Mouse (Mus musculus) left cerebral cortex, postnatal 36 days (tissue): ENCODE measurements around the gene Hist2h2ac. TPM values are rescaled to one million over a fixed set of nuclear protein-coding genes. Genes with fewer than 3 reads are reported as not detected.
"Not testable (repeated sequence)": the region's sequence is repeated elsewhere in the genome, so short reads cannot be mapped to it uniquely, and the experiment has no call there.

Experiments
- DNase-seq, 2 experiments: peaks; one replicate each; pipeline ENCODE4 v3.0.0; 2021 to 2022; ENCODE audit warnings: low spot score in 2 of 2, mixed read lengths in 1 of 2
- intact Hi-C: fragments of 180-260 bp; cut with DNase I; formaldehyde crosslinking; loops from one replicate; pipeline ENCODE4 v1.15.1; 2025
- total RNA-seq, 2 experiments: library from RNA; stranded (reverse); gene quantifications; 2 replicates each; pipeline ENCODE4 v1.2.3; 2021

The Hist2h2ac gene
- total RNA-seq, 2 experiments from 2014 or later: 24.2 to 27.9 TPM

DNA sequence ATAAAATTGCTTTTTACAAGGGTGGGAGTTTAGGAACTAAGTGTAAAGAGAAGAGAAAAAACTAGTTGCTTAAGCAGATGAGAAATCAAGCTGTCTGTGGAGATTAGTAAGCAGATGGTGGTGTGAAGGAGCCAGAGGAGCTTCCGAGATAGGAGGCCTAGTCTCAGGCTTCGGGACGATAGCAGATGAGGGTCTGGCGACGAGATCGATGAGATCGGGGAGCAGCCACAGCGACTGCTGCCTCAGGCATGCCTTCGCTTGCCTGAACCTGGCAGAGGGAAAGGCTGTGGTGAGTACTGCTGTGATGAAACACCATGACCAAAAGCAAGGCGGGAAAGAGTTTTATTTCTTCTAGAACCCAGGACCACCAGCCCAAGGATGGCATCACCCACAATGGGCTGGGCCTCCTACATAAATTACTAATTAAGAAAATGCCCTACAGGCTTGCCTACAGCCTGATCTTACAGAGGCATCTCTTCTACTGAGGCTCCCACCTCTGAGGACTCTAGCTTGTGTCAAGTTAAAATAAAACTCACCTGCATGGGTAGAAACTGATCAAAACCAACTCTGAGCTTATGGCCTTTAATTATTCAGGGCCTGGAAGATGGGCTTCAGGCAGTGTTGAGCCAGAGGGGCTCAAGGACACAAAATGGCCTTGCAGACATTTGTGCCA, 34.1 kb upstream of the Hist2h2ac start:
- no peak for DNase-seq
- intact Hi-C loops: no loop called here

DNA sequence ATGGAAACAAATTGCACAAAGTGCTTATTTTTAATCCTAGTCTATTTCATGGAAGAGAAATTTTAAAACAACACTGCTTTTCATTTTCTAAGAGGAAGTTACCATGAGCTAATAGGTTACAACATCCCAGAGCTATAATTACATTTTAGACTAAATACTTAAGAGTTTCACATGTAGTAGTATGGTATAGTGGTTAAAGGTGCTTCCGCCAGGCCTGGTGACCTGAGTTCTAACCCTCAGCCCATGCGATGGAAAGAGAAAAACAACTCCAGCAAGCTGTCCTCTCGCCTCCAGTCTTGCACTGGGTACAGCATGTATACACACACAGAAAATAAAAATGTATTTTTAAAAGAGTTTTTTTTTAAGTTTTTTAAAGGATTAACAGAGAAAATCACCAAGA, 31.1 kb upstream of the Hist2h2ac start:
- intact Hi-C loops: no loop called here
- no peak for DNase-seq

DNA sequence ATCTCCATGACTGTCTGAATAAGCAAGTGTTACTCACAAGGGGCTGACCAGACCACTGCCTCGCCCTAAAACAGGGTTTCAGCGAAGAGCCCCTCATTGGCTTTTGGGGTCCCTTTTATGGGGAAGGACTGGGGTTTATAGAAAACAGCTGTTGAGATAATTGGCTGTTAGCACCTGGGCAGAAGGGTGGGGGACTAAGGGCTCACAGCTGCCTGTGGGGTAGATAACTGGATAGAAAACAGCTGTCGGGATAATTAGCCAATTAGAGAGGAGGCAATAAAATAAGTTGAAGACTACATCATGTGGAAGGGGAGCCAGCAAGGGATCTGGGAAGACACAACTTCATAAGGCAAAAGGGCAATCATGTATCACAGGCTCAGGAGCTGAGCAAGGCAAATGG, 30.2 kb upstream of the Hist2h2ac start:
- no peak for DNase-seq
- intact Hi-C loops: no loop called here

DNA sequence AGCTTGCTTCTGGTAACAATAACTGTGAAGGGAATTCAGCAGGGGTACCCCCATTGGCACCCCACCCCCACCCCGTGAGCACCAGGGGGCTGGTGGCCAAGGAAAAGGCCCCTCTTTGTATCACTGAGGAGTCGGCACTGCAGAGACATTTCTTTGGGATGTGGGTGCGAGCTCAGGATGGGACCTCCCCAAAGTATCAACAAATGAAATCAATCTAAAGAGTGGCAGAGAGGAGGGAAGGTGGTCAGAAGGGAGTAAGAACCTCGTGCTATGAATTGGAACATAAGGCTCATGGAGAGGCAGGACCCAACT, 28.3 kb upstream of the Hist2h2ac start:
- DNase-seq: no peak
- intact Hi-C loops: no loop called here

DNA sequence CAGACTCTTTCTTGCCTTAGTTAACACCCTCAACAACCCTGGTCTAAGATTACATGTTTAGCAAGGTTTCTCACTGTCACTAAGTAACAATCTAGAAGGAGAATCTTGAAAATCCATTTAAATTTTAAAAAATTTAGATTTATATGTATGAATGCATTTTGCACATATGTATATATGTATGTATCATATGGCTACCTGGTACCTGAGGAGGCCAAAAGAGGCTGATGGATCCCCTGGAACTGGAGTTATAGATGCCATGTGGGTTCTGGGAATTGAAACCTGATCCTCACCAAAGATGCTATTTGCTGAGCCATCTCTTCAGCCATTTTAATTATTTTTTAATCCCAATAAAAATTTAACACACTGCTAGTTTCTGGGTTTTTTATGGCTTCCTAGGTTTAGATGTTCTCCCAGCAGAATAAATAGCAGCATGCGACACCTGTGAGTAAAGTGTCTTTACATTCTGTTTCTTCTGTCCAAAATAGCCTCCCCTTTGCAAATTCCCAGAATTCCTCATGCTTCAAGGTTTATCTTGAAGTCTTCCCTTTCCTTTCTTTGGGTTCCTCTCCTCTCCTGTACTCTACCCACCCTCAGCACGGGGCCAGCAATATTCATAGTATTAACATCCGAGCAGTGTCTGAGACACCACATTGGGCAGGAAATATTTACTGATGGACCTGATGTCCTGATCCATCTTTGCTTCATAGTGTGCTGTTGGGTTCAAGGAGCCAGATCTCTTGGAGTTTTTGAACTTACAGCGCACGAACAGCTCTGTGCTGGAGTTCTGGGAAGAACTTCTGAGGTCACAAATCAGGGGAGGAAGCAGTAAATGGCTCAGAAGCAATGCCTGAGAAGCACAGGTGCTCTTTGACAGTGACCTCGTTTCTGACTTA, 27.7 kb upstream of the Hist2h2ac start:
- no peak for DNase-seq
- intact Hi-C loops: no loop called here

DNA sequence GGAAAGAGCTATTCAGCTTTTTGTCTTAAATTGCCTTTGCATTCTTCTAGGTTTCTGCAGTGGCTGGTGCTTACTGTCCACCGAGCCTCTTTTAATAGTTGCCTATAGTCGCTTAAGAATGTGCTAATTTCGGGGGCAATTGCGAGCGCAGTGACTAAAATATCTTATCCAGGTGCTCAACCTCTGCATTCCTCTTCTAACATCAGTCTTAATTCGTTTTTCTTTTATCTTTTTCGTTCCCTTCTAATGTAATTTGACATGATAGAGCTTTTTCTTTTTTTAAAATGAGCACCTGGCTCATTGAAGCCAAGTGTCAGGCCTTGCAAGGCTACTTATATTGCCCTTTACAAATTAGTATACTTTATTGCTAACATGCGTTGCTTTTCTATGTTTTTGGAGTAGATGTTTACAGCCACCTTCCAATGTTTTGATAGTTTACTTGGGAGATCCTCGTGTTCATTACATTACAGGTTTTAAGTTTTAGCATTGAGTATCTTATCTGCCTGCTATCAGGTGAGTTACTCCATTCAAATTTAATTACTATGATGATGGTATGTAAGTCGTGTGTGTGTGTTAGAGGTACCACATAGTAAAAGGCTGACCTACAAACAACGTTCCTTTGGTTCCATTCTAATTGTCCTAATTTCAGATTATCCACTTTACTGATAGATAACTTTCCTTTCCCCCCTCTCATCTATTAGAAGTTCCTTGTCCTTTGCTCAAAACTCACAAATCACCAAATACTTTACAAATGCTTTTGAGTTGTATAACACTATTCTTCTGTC, 26.9 kb upstream of the Hist2h2ac start:
- DNase-seq: no peak
- intact Hi-C loops: no loop called here

DNA sequence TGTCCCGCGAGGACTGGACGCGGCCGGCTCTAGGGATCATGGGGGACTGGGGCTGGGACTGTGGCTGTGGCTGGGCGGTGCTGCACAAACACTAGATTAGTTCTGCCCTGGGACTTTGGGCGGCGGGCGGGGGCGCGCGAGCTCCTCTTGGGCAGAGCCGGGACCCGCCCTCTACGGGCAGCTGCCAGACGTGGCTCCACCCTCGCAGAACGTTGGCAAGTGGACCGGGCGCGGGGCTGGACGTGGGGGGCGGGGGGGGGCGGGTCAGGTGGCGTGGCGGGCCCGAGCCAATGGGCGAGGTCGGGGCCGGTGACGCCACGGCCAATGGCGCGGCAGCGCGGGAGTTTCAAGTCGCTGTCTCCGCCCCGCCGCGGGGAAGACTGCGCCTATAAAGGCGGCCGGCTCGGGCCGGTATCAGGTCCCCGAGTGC, 25.8 kb upstream of the Hist2h2ac start, which contains the start of gene Hist2h3c1:
Gene Hist2h3c1 (plus strand): TSS at position 259 of the 430 bp plus-strand sequence.
- DNase-seq, intact Hi-C loops: not testable (repeated sequence)

DNA sequence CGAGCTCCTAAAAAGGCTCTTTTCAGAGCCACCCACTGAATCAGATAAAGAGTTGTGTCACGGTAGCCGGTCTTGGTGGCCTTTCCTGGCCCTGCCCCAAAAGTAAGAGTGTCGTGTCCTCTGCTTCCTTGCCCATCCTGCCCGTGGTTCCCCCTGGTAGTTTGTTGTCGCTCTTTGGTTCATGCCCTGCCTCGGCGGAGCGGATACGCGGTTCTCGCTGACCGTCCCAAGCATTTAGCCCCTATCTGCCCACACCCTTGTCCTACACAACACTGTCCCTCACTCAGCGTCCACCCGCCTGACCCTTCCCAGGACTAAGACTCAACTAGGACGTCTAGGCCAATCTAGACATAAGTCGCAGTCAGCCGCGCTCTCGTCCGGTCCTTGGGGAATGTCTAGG, 25.3 kb upstream of the Hist2h2ac start:
- intact Hi-C loops, DNase-seq: not testable (repeated sequence)

DNA sequence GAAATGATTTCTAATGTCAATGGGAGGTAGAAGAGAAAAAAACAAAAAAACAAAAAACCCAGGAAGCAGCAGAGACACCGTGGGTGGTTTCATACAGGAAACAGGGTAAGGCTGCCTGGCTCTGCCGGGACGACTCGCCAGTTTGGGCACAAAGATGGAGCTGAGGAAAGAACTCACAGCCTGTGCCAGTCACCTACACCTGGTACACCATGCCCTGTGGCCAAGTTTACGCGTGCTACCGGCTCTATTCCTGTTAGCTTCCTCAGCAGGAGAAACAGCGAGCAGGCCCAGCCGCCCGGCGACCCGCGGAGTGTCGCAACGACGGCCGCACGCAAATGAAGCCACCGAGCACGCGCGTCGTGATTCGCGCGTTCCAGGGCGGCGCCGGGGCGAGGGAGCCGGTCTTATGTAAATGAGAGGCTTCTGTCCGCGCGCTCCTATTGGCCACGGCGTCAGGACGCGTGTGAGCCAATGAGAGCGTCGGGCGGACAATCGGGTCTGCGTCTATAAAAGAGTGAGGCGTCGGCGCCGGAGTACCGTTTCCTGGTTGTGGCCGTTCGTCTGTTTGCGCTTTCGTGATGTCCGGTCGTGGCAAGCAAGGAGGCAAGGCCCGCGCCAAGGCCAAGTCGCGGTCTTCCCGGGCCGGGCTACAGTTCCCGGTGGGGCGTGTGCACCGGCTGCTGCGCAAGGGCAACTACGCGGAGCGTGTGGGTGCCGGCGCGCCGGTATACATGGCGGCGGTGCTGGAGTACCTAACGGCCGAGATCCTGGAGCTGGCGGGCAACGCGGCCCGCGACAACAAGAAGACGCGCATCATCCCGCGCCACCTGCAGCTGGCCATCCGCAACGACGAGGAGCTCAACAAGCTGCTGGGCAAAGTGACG, 24.6 kb upstream of the Hist2h2ac start, which contains the start of gene Hist2h2aa1:
Gene Hist2h2aa1 (plus strand): TSS at position 495 of the 884 bp plus-strand sequence.
- intact Hi-C loops: loop anchor here (2.0 kb wide), 1 partner anchor 24 kb away; the partner anchor contains the start of genes Hist2h2ac and Hist2h2be
- DNase-seq: peak; percentile 89

DNA sequence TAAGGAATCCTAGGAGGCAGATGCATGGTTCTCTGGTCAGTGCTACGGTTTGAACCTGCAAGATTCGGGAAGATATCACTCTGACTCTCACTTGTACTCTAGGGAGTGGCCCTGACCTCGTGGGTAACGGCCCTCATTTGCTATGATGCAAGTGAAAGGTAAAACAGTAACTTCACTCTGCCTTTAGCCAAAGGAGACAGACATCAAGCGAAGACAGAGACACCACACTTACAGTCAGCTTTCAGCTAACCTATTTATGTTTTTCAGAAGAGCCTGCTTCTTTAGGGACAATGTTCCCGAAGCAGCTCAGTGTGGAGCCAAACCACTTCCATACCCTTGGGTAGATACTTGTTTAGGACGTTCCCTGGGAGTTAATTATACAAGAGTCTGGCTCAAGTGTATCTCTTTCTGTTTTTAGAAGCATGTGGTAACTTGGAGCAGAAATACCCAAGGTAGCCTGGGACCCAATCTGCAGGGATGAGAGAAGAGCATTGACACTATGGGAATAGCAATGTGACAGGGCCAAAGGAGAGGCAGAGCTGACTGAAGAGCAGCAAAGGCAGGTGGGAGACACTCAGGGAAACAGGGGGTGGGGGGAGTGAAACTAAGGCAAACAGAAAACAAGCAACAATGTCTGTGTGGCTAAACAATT, 23.4 kb upstream of the Hist2h2ac start:
- DNase-seq: no peak

DNA sequence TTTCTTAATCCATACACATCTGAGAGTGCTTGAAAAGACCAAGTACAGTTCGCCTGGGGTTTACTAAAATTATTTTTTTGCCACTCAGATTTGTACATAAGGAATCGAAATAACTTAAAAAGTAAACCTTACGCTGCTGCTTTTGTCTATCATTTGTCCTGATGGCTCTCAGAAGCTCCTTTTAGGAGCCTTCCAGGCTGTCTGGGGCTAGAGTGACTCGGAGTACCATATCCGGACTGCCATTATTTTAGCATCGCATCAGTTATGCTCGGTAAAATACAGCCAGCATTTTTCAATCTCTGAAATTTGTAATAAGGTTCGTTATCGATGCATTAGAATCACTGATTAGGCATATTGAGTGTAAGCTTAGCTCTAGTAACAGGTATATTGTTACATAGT, 20.1 kb upstream of the Hist2h2ac start:
- intact Hi-C loops: no loop called here

More for the DNA sequence above, 23.4 kb upstream of the Hist2h2ac start:
- intact Hi-C loops: loop anchor here (2.0 kb wide), 1 partner anchor 23 kb away; the partner anchor contains the start of genes Hist2h2ac and Hist2h2be

DNA sequence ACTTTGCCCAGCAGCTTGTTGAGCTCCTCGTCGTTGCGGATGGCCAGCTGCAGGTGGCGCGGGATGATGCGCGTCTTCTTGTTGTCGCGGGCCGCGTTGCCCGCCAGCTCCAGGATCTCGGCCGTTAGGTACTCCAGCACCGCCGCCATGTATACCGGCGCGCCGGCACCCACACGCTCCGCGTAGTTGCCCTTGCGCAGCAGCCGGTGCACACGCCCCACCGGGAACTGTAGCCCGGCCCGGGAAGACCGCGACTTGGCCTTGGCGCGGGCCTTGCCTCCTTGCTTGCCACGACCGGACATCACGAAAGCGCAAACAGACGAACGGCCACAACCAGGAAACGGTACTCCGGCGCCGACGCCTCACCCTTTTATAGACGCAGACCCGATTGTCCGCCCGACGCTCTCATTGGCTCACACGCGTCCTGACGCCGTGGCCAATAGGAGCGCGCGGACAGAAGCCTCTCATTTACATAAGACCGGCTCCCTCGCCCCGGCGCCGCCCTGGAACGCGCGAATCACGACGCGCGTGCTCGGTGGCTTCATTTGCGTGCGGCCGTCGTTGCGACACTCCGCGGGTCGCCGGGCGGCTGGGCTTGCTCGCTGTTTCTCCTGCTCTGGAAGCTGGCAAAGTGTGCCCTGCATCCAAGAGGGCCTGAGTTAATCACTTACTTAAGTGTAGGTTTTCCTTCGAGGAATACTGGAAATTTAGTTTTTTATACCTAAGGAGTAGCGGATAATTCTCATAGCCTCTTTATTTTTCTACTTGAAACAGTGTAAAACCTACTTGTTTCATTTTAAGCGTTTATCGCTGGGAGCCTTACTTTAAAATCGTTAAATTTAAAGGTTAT, 19.5 kb upstream of the Hist2h2ac start, which contains the start of gene Hist2h2aa2:
Gene Hist2h2aa2 (minus strand): TSS at position 328 of the 850 bp plus-strand sequence.
- intact Hi-C loops: not testable (repeated sequence)
- peak; percentile 97 to 99 for DNase-seq

More for the DNA sequence above, 20.1 kb upstream of the Hist2h2ac start:
- DNase-seq: no peak

DNA sequence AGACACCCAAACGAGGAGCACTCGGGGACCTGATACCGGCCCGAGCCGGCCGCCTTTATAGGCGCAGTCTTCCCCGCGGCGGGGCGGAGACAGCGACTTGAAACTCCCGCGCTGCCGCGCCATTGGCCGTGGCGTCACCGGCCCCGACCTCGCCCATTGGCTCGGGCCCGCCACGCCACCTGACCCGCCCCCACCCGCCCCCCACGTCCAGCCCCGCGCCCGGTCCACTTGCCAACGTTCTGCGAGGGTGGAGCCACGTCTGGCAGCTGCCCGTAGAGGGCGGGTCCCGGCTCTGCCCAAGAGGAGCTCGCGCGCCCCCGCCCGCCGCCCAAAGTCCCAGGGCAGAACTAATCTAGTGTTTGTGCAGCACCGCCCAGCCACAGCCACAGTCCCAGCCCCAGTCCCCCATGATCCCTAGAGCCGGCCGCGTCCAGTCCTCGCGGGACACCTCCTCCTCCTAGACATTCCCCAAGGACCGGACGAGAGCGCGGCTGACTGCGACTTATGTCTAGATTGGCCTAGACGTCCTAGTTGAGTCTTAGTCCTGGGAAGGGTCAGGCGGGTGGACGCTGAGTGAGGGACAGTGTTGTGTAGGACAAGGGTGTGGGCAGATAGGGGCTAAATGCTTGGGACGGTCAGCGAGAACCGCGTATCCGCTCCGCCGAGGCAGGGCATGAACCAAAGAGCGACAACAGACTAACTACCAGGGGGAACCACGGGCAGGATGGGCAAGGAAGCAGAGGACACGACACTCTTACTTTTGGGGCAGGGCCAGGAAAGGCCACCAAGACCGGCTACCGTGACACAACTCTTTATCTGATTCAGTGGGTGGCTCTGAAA, 18.5 kb upstream of the Hist2h2ac start, which contains the start of gene Hist2h3c2:
Gene Hist2h3c2 (minus strand): TSS at position 174 of the 840 bp plus-strand sequence.
- intact Hi-C loops: not testable (repeated sequence)
- DNase-seq: peak; percentile 45 to 66

DNA sequence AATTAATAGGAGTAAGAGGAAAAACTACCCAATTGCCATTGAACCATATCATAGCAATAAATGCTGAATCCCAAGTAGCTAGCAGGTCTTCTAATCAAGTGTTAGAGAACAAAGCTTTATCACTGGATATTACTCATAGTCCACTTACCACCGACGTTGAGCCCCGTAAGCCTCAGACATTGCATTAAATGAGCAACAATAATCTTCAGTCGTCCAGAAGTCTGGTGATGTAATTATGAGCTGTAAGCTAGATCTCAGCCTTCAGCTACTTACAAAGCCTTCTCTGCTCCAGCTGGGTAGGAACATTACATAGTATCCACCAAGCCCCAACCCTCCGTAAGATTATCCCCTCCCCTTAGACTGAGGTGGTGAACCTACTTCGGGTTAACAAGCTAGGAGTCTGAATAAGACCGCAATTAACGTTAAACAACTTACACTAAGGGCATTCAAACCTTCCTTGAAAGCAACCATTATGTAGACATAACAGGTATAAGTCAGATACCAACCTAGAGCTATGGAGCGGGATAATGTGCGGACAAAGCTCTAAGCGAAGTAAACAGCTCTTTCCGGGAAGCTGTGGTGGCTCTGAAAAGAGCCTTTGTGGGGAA, 17.3 kb upstream of the Hist2h2ac start:
- intact Hi-C loops: no loop called here
- DNase-seq: no peak

DNA sequence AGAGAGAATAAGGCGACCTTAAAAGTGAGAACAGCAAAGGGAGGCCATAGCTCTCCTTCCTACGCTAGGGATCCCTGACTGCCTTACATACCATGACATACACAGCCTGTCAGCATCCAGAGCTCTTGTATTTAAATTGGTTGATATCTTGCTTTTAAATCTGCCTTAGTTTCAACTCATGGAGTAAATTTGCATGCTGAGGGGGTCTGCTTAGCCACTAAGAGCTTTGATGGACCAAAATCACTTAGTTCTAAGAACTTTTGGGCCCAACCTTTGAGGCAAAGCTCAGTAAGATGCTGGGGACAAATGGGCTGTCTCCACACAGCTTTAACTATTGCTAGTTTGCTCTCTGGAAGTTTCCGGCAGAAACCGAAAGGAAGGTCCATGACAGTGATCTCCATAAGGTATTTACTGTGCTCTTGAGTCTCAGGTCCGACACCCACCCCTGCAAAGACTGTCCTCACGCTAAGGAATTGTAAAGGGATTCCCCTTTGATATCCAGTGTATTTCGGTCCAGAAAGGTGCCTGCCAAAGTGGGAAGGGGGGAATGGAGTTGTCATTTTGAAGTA, 16.7 kb upstream of the Hist2h2ac start:
- intact Hi-C loops: no loop called here
- no peak for DNase-seq
